Mouse (Mus musculus) C2C12 (cell line): ENCODE measurements at regions not wholly inside any gene's neighbourhood (a gene's known extent, or its start where the extent isn't known, plus 50 kb on each side); places are given as distances from the start of the nearest gene placed in this dataset.

ENCODE experiments used
- CTCF ChIP-seq: IDR thresholded peaks from one replicate; pipeline ENCODE4 v1.5.1; 2011; ENCODE audit not compliant: control insufficient read depth, insufficient read depth, insufficient read length
- FOSL1 ChIP-seq: IDR thresholded peaks from one replicate; pipeline ENCODE4 v1.8.0; 2011; ENCODE audit warnings: mild to moderate bottlenecking, low read length; ENCODE audit not compliant: poor library complexity, insufficient read depth, severe bottlenecking
- MAX ChIP-seq: IDR thresholded peaks from one replicate; pipeline ENCODE4 v1.6.1; 2011; ENCODE audit warnings: mild to moderate bottlenecking, control low read depth
- MYOD1 ChIP-seq: IDR thresholded peaks from one replicate; pipeline ENCODE4 v1.6.1; 2011; ENCODE audit warnings: low read depth; ENCODE audit not compliant: control insufficient read depth, insufficient read length
- MYOG ChIP-seq: IDR thresholded peaks from one replicate; pipeline ENCODE4 v1.6.1; 2011; ENCODE audit not compliant: control insufficient read depth, insufficient read length; ENCODE audit errors: extremely low read depth

DNA sequence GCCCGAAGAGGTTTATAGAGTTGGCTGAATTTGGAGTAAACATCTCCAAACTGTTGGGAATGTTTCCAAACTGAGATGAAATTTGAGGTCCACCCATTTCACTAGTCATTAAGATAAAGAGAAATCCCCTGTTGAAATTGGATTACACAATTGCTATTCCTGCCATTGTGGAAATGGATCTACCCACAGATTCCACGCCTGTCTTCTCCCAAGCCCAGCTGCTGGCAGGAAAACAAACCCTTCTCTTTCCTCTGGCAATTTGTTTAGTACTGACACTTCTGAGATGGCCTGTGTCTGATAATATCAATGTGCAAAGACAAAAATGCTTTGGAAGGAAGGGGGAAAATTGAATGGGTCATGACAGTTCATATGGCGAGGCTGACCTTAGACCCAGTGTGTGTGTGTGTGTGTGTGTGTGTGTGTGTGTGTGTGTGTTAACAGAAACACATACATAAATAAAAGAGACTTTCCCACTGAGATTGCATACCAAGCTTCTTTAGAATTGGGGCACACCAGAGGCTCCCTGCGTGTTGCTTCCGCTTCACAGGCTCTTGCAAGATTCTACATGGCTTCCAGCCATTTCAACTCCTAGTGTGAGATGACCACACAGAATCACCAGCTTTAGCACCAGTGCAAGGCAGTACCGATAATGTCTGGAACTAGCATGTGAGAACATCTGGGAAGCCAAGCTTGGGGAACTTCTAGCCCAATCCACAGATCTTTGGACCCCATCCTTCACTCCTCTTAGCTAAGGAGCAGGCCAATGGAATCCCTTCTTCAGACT, 293.4 kb downstream of the Irx1 start:
- TF ChIP-seq CTCF (no peak), MYOD1 (no peak), MAX (no peak), MYOG (no peak), FOSL1 (no peak)
